Mouse (Mus musculus): ENCODE measurements at regions not wholly inside any gene's neighbourhood (a gene's known extent, or its start where the extent isn't known, plus 50 kb on each side); places are given as distances from the start of the nearest gene placed in this dataset.

DNA sequence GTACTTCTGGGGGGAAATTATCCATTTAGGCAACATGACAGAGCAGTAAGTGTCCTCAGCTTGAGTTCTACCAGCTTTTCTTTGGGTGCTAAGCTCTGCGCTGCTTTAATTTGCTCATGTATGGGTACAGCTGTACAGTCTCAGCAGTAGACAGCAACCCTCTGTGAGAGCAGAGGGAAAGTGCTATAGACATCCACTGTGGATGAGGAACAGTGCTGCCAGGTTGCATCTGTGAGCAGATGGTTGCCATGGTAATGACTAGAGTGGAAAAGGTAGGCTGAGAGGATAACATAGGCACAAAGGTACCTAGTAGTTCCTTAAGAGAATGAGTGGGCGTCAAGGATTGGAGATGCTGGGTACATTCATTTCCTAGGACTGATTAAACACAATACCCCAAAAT is 180.5 kb upstream of the Mbnl1 start:
- Histone ChIP-seq H3K4me1 (ENCODE audit: control insufficient read depth, insufficient read depth, low read length) (no peaks in the 10 kb centered on the region), H3K27ac (ENCODE audit: low read depth, low read length) (no peak overlapping the region), H3K9me3 (ENCODE audit: control insufficient read depth, low read length) (no peaks in the 10 kb centered on the region), H3K9ac (ENCODE audit: low read depth, low read length) (no peak overlapping the region), H3K27me3 (ENCODE audit: control insufficient read depth, insufficient read depth, low read length) (no peaks in the 10 kb centered on the region), H3K4me3 (ENCODE audit: low read length) (no peak overlapping the region), H3K4me2 (replicated peaks; ENCODE audit: low read depth, low read length) (no peak overlapping the region), H3K36me3 (ENCODE audit: control insufficient read depth, insufficient read depth, low read length) (no peaks in the 10 kb centered on the region)
- 93% methylated on average over 2 of the region's 2 CpGs for whole genome bisulfite sequencing
- ATAC-seq (ENCODE audit: low FRiP score, low TSS enrichment), result no peak

DNA sequence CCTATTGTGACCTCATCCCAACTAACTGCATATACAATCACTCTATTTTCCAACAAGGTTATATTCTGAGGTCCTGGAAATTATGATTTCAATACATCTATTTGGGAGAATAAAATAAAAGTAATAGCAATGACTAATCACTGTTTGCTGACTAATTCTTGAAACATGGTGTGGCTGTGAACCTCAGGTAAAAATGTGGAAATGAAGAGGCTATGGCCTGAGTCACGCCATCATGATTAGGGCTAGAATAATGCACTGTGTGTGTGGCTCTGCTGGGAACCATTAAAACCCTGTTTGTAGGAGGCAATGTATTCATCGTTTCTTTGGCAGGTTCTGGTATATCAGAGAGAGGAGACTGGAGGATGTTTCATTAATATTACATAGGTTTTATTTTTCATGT is 179.7 kb upstream of the Mbnl1 start:
- no peak overlapping the region for H3K4me3 ChIP-seq (ENCODE audit: low read length)
- H3K4me2 ChIP-seq (replicated peaks; ENCODE audit: low read depth, low read length), result no peak overlapping the region
- no peak overlapping the region for H3K9ac ChIP-seq (ENCODE audit: low read depth, low read length)
- no peaks in the 10 kb centered on the region for H3K9me3 ChIP-seq (ENCODE audit: control insufficient read depth, low read length)
- no peaks in the 10 kb centered on the region for H3K36me3 ChIP-seq (ENCODE audit: control insufficient read depth, insufficient read depth, low read length)
- no peak overlapping the region for H3K27ac ChIP-seq (ENCODE audit: low read depth, low read length)
- 82% methylated on average over 2 of the region's 2 CpGs for WGBS
- no peaks in the 10 kb centered on the region for H3K27me3 ChIP-seq (ENCODE audit: control insufficient read depth, insufficient read depth, low read length)
- no peaks in the 10 kb centered on the region for H3K4me1 ChIP-seq (ENCODE audit: control insufficient read depth, insufficient read depth, low read length)
- ATAC-seq (ENCODE audit: low FRiP score, low TSS enrichment), result no peak

DNA sequence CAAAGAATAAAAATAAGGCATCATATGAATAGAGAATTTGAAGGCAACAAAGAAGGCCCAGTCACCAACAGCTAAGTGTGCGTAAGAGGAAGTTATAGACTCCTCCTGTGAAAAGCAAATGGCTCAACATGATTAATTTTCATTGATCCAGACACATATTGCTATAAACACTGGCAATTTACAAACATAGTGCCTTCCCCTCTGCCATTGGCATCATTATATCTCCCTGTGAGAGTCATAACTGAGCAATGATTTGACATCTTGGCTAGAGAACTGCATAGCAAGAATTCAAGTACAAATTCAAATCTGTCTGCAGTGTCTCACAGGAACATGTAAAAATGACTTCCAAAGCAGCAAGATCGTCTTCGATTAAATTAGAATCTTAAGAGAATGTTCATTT is 167.2 kb upstream of the Mbnl1 start:
- no peak for ATAC-seq (ENCODE audit: low FRiP score, low TSS enrichment)
- H3K36me3 ChIP-seq (ENCODE audit: control insufficient read depth, insufficient read depth, low read length), result no peaks in the 10 kb centered on the region
- no peaks in the 10 kb centered on the region for H3K9me3 ChIP-seq (ENCODE audit: control insufficient read depth, low read length)
- WGBS, result 95% methylated on average over 3 of the region's 3 CpGs
- no peaks in the 10 kb centered on the region for H3K4me1 ChIP-seq (ENCODE audit: control insufficient read depth, insufficient read depth, low read length)
- no peaks in the 10 kb centered on the region for H3K27me3 ChIP-seq (ENCODE audit: control insufficient read depth, insufficient read depth, low read length)
- H3K4me3 ChIP-seq (ENCODE audit: low read length), result no peak overlapping the region
- no peak overlapping the region for H3K4me2 ChIP-seq (replicated peaks; ENCODE audit: low read depth, low read length)
- H3K9ac ChIP-seq (ENCODE audit: low read depth, low read length), result no peak overlapping the region
- H3K27ac ChIP-seq (ENCODE audit: low read depth, low read length), result no peak overlapping the region

DNA sequence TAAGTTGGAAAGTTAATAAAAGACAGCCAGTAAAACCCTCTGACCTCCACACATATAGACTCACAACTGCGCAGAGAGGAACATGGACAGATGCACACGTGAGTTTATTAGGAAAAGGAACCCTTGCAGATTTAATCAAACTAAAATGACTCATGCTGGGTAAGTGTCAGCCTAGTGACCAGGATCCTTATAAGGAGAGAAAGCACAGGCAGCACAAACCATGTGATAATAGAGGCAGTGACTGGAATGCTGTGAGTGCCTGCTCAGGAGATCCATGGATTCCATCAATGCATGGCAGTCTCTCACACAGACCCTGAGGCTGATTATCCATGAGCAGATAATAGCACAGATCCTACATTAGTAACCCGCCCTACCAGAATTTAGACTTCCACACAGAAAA is 162.2 kb upstream of the Mbnl1 start:
- WGBS, result 87% methylated on average over 3 of the region's 3 CpGs

GRCm38 (mm10) chr3:60311178-60311577 is 161.5 kb upstream of the Mbnl1 start:
- Histone ChIP-seq H3K4me2 (replicated peaks; ENCODE audit: low read depth, low read length) (no peak overlapping the region), H3K27me3 (ENCODE audit: control insufficient read depth, insufficient read depth, low read length) (no peaks in the 10 kb centered on the region), H3K36me3 (ENCODE audit: control insufficient read depth, insufficient read depth, low read length) (no peaks in the 10 kb centered on the region), H3K9ac (ENCODE audit: low read depth, low read length) (no peak overlapping the region), H3K4me3 (ENCODE audit: low read length) (no peak overlapping the region), H3K27ac (ENCODE audit: low read depth, low read length) (no peak overlapping the region), H3K9me3 (ENCODE audit: control insufficient read depth, low read length) (no peaks in the 10 kb centered on the region), H3K4me1 (ENCODE audit: control insufficient read depth, insufficient read depth, low read length) (no peaks in the 10 kb centered on the region)
- no peak for ATAC-seq (ENCODE audit: low FRiP score, low TSS enrichment)
- WGBS, result 64% methylated on average over 3 of the region's 3 CpGs

More for the DNA sequence above, 162.2 kb upstream of the Mbnl1 start:
- Histone ChIP-seq H3K9me3 (ENCODE audit: control insufficient read depth, low read length) (no peaks in the 10 kb centered on the region), H3K9ac (ENCODE audit: low read depth, low read length) (no peak overlapping the region), H3K27me3 (ENCODE audit: control insufficient read depth, insufficient read depth, low read length) (no peaks in the 10 kb centered on the region), H3K4me1 (ENCODE audit: control insufficient read depth, insufficient read depth, low read length) (no peaks in the 10 kb centered on the region), H3K4me3 (ENCODE audit: low read length) (no peak overlapping the region), H3K36me3 (ENCODE audit: control insufficient read depth, insufficient read depth, low read length) (no peaks in the 10 kb centered on the region), H3K27ac (ENCODE audit: low read depth, low read length) (no peak overlapping the region), H3K4me2 (replicated peaks; ENCODE audit: low read depth, low read length) (no peak overlapping the region)
- no peak for ATAC-seq (ENCODE audit: low FRiP score, low TSS enrichment)

DNA sequence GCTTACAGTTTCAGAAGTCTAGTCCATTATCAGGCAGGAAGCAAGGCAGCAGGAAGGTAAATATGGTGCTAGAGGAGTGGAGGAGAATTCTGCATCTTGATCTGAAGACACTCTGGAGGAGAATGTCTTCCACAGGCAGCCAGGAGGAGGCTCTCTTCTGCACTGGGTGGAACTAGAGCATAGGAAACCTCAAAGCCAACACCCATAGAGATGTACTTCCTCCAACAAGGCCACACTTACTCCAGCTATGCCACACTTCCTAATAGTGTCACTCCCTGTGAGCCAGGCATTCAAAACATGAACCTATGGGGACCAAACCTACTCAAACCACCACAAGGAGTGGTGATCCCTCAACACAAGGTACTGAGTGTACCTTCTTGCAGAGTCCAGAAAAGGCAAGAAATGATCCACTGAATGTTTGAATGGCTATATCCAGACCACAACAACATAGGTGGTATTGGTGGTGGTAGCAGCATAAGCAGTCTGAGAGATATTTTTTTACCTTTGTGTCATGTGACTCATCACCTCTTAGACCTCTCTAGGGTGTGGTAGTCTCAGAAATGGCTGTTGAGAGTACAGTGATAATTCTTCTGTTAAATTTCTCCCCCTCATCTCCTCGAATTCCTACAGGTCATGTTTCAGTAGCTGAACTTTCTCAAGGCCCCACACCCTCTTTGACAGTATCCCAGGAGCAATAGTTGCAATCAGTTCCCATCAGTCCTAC is 152.3 kb upstream of the Mbnl1 start:
- Histone ChIP-seq H3K36me3 (ENCODE audit: control insufficient read depth, insufficient read depth, low read length) (no peaks in the 10 kb centered on the region), H3K9me3 (ENCODE audit: control insufficient read depth, low read length) (no peaks in the 10 kb centered on the region), H3K27ac (ENCODE audit: low read depth, low read length) (no peak overlapping the region), H3K4me1 (ENCODE audit: control insufficient read depth, insufficient read depth, low read length) (no peaks in the 10 kb centered on the region), H3K27me3 (ENCODE audit: control insufficient read depth, insufficient read depth, low read length) (no peaks in the 10 kb centered on the region), H3K9ac (ENCODE audit: low read depth, low read length) (no peak overlapping the region), H3K4me3 (ENCODE audit: low read length) (no peak overlapping the region), H3K4me2 (replicated peaks; ENCODE audit: low read depth, low read length) (no peak overlapping the region)
- ATAC-seq (ENCODE audit: low FRiP score, low TSS enrichment), result no peak
- WGBS, result 43% methylated on average over 1 of the region's 1 CpGs

DNA sequence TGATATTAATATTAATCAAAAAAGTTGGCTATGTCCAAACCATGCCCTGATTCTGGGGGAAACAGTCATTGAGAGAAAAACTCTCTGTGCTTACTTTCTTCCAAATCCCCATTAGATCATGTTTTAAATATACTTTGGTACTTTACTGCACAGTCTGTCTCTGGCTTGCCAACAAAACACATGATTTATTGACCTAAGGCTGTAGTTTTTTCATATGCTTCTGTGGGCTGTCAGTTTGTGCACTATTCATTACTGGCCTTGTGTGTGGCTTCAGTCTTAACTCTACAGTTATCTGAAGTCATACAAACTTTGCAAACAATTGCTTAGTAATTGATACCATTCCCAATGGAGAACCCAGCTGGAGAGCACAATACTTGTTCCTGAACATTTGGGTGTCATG is 149.1 kb upstream of the Mbnl1 start:
- no peak for ATAC-seq (ENCODE audit: low FRiP score, low TSS enrichment)
- Histone ChIP-seq H3K27me3 (ENCODE audit: control insufficient read depth, insufficient read depth, low read length) (no peaks in the 10 kb centered on the region), H3K27ac (ENCODE audit: low read depth, low read length) (no peak overlapping the region), H3K9ac (ENCODE audit: low read depth, low read length) (no peak overlapping the region), H3K36me3 (ENCODE audit: control insufficient read depth, insufficient read depth, low read length) (no peaks in the 10 kb centered on the region), H3K4me2 (replicated peaks; ENCODE audit: low read depth, low read length) (no peak overlapping the region), H3K9me3 (ENCODE audit: control insufficient read depth, low read length) (no peaks in the 10 kb centered on the region), H3K4me3 (ENCODE audit: low read length) (no peak overlapping the region), H3K4me1 (ENCODE audit: control insufficient read depth, insufficient read depth, low read length) (no peaks in the 10 kb centered on the region)

DNA sequence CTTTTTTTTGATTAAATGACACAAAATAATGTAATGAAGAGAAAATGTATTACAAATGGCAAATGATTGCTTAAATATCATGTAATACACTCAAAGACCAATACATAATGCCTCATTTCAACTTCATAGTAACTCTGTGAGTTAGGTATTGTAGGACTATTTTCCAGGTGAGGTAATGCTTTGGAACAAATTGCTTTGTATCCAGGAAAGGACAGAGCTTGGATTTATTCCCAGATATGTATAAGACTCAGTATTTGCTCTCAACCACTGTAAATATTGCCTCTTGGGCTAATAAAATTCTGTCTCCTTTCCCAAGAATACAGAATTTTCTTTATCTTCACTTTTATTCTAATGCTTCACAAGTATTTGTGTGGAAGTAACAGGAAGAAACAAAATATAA is 148.2 kb upstream of the Mbnl1 start:
- no peak overlapping the region for H3K9ac ChIP-seq (ENCODE audit: low read depth, low read length)
- no peak overlapping the region for H3K4me2 ChIP-seq (replicated peaks; ENCODE audit: low read depth, low read length)
- ATAC-seq (ENCODE audit: low FRiP score, low TSS enrichment), result no peak
- no peak overlapping the region for H3K4me3 ChIP-seq (ENCODE audit: low read length)
- no peaks in the 10 kb centered on the region for H3K36me3 ChIP-seq (ENCODE audit: control insufficient read depth, insufficient read depth, low read length)
- no peaks in the 10 kb centered on the region for H3K4me1 ChIP-seq (ENCODE audit: control insufficient read depth, insufficient read depth, low read length)
- H3K9me3 ChIP-seq (ENCODE audit: control insufficient read depth, low read length), result no peaks in the 10 kb centered on the region
- no peak overlapping the region for H3K27ac ChIP-seq (ENCODE audit: low read depth, low read length)
- H3K27me3 ChIP-seq (ENCODE audit: control insufficient read depth, insufficient read depth, low read length), result no peaks in the 10 kb centered on the region

DNA sequence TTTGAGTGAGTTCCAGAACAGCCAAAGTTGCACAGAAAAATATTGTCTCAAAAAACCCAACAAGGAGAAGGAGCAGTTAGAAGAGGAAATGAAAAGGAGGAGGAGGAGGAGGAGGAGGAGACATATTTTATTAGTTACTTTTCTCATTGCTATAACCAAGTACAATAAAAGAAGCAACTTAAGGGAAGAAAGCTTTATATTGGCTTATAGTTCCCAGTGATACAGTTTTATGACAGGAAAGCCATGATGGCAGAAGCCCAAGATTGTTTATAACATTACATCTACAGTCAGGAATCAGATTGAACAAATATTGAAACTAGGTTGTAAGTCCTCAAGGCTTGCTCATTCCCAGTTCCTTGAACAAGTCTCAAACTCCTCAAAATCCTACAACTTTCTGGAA is 147.7 kb upstream of the Mbnl1 start:
- no peak for ATAC-seq (ENCODE audit: low FRiP score, low TSS enrichment)
- Histone ChIP-seq H3K36me3 (ENCODE audit: control insufficient read depth, insufficient read depth, low read length) (no peaks in the 10 kb centered on the region), H3K9me3 (ENCODE audit: control insufficient read depth, low read length) (no peaks in the 10 kb centered on the region), H3K9ac (ENCODE audit: low read depth, low read length) (no peak overlapping the region), H3K4me1 (ENCODE audit: control insufficient read depth, insufficient read depth, low read length) (no peaks in the 10 kb centered on the region), H3K27me3 (ENCODE audit: control insufficient read depth, insufficient read depth, low read length) (no peaks in the 10 kb centered on the region), H3K4me2 (replicated peaks; ENCODE audit: low read depth, low read length) (no peak overlapping the region), H3K4me3 (ENCODE audit: low read length) (no peak overlapping the region), H3K27ac (ENCODE audit: low read depth, low read length) (no peak overlapping the region)

Data from kidney, embryonic 14.5 days (tissue).